Mouse (Mus musculus) myocyte (in vitro differentiated cells): ENCODE measurements around the gene Tmed5. TPM values are rescaled to one million over a fixed set of nuclear protein-coding genes. Genes with fewer than 3 reads are reported as not detected.

ENCODE experiments used
- H3K27me3 ChIP-seq: one replicate; pipeline ENCODE4 v1.6.1; 2011; ENCODE audit not compliant: control insufficient read depth, insufficient read depth, insufficient read length
- H3K36me3 ChIP-seq: one replicate; pipeline ENCODE4 v1.6.1; 2011; ENCODE audit not compliant: control insufficient read depth, insufficient read depth
- H3K4me2 ChIP-seq: one replicate; pipeline ENCODE4 v1.6.1; 2011; ENCODE audit warnings: low read depth, control low read depth
- H3K4me3 ChIP-seq: one replicate; pipeline ENCODE4 v1.5.1; 2011; ENCODE audit warnings: mild to moderate bottlenecking, control low read depth, moderate library complexity
- H3K79me2 ChIP-seq: one replicate; pipeline ENCODE4 v1.6.1; 2011; ENCODE audit not compliant: control insufficient read depth, insufficient read depth
- H3ac ChIP-seq: one replicate; pipeline ENCODE4 v1.6.1; 2011; ENCODE audit not compliant: control insufficient read depth, insufficient read length
- CEBPB ChIP-seq: IDR thresholded peaks from 2 replicates; pipeline ENCODE4 v1.6.1; 2011; ENCODE audit warnings: mild to moderate bottlenecking, moderate library complexity; ENCODE audit not compliant: poor library complexity, insufficient read depth, severe bottlenecking
- E2F4 ChIP-seq: IDR thresholded peaks from one replicate; pipeline ENCODE4 v1.6.1; 2011; ENCODE audit warnings: mild to moderate bottlenecking, control low read depth, moderate library complexity; ENCODE audit not compliant: insufficient read depth
- MAX ChIP-seq: IDR thresholded peaks from one replicate; pipeline ENCODE4 v1.6.1; 2011; ENCODE audit warnings: low read depth, mild to moderate bottlenecking, control low read depth
- MYOD1 ChIP-seq, 3 experiments: IDR thresholded peaks; one replicate each; pipeline ENCODE4 v1.6.1; 2011; ENCODE audit warnings: control low read depth in 2 of 3, low read depth in 2 of 3, mild to moderate bottlenecking in 2 of 3, moderate library complexity in 1 of 3; ENCODE audit not compliant: insufficient read length in 2 of 3, control insufficient read depth in 1 of 3
- MYOG ChIP-seq, 3 experiments: IDR thresholded peaks; one replicate each; pipeline ENCODE4 v1.6.1; 2011; ENCODE audit warnings: control low read depth in 2 of 3, low read depth in 2 of 3, mild to moderate bottlenecking in 2 of 3; ENCODE audit not compliant: insufficient read length in 2 of 3, control insufficient read depth in 1 of 3, insufficient read depth in 1 of 3
- POLR2A ChIP-seq: IDR thresholded peaks from one replicate; pipeline ENCODE4 v1.6.1; 2011; ENCODE audit warnings: low read depth, mild to moderate bottlenecking, control low read depth, moderate library complexity; ENCODE audit not compliant: insufficient read length
- POLR2AphosphoS2 ChIP-seq: IDR thresholded peaks from one replicate; pipeline ENCODE4 v1.6.1; 2011; ENCODE audit warnings: low read depth, control low read depth; ENCODE audit not compliant: insufficient read length
- REST ChIP-seq: IDR thresholded peaks from one replicate; pipeline ENCODE4 v1.6.1; 2011; ENCODE audit warnings: mild to moderate bottlenecking, control low read depth, moderate library complexity; ENCODE audit not compliant: insufficient read depth, insufficient read length
- SRF ChIP-seq: IDR thresholded peaks from one replicate; pipeline ENCODE4 v1.6.1; 2011; ENCODE audit warnings: low read depth; ENCODE audit not compliant: control insufficient read depth, insufficient read length
- TCF12 ChIP-seq: IDR thresholded peaks from one replicate; pipeline ENCODE4 v1.6.1; 2011; ENCODE audit warnings: mild to moderate bottlenecking, control low read depth; ENCODE audit not compliant: poor library complexity, insufficient read depth, severe bottlenecking
- TCF3 ChIP-seq: IDR thresholded peaks from one replicate; pipeline ENCODE4 v1.6.1; 2011; ENCODE audit warnings: low read depth, control low read depth; ENCODE audit not compliant: insufficient read length
- USF1 ChIP-seq: IDR thresholded peaks from one replicate; pipeline ENCODE4 v1.6.1; 2011; ENCODE audit warnings: low read depth, mild to moderate bottlenecking, control low read depth, moderate library complexity
- polyA plus RNA-seq: library from polyadenylated mRNA; unstranded; fragments of >200 nt; fragmentation: generic; extraction: Trizol; gene quantifications from one replicate; pipeline ENCODE4 v1.2.1, GENCODE M21; 2012; ENCODE audit warnings: missing spikeins

Gene Tmed5
- polyA plus RNA-seq, 1 experiment: 8.9 TPM

DNA sequence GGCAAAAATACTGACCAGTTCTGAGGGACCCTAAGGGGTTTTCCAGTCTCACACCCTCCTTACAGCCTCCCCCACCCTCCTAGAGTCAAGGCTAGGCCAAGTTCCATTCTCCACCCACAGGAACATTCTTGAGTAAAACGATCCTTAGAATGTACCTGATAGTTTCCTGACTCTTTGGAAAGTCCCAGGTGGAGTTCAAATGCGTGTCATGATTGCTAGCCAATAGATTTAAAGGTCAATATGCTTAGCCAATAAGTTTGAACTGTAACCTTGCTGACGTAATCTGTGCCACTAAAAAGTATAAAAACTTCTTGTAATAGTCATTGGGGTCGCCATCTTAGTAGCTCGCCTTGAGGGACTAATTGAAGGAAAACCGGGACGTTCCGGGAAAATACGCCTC is 72.0 kb downstream of the Tmed5 start:
- Histone ChIP-seq H3K27me3 (no peaks in the 10 kb centered on the region), H3K4me3 (no peak overlapping the region), H3ac (no peak overlapping the region), H3K36me3 (no peaks in the 10 kb centered on the region), H3K4me2 (no peak overlapping the region), H3K79me2 (no peaks in the 10 kb centered on the region)
- no peak for TF ChIP-seq TCF12
- no peak for TF ChIP-seq E2F4
- TF ChIP-seq SRF: no peak
- TF ChIP-seq MYOD1 (IDR thresholded peaks at IDR 0.05; ENCODE audit: control insufficient read depth in 1 of 3, insufficient read length in 2 of 3, low read depth in 2 of 3): no peak
- TF ChIP-seq USF1: no peak
- TF ChIP-seq TCF3: no peak
- no peak for TF ChIP-seq POLR2AphosphoS2
- no peak for TF ChIP-seq CEBPB
- no peak for TF ChIP-seq REST
- no peak for TF ChIP-seq POLR2A
- TF ChIP-seq MAX: no peak
- TF ChIP-seq MYOG (IDR thresholded peaks at IDR 0.05; ENCODE audit: control insufficient read depth in 1 of 3, insufficient read depth in 1 of 3, insufficient read length in 2 of 3, low read depth in 2 of 3): no peak

Other genes starting within 250 kb of the Tmed5 start
- gene Rpl5, start 232.1 kb downstream of the Tmed5 start, polyA plus RNA-seq: 207 TPM
- gene Fam69a, start 145.5 kb downstream of the Tmed5 start, polyA plus RNA-seq: 8.2 TPM
- 6.9 TPM for gene Mtf2, start 66.9 kb downstream of the Tmed5 start, polyA plus RNA-seq
- gene Ccdc18, start 255 bp upstream of the Tmed5 start, polyA plus RNA-seq: 0.38 TPM
- 15.1 TPM for gene Dr1, start 136.3 kb upstream of the Tmed5 start, polyA plus RNA-seq
- gene Pigg, start 180.0 kb upstream of the Tmed5 start, polyA plus RNA-seq: 1.8 TPM
- gene Gm42517, start 235.3 kb upstream of the Tmed5 start, polyA plus RNA-seq: 1.1 TPM